Mouse (Mus musculus): ENCODE measurements around the gene Map2k7. TPM values are rescaled to one million over a fixed set of nuclear protein-coding genes. Genes with fewer than 3 reads are reported as not detected.
A peak's percentile ranks its signal among the peaks of the same experiment; 100 is the strongest.

Gene Map2k7
- polyA plus RNA-seq, 1 experiment from 2014 or later = 22.7 TPM

DNA sequence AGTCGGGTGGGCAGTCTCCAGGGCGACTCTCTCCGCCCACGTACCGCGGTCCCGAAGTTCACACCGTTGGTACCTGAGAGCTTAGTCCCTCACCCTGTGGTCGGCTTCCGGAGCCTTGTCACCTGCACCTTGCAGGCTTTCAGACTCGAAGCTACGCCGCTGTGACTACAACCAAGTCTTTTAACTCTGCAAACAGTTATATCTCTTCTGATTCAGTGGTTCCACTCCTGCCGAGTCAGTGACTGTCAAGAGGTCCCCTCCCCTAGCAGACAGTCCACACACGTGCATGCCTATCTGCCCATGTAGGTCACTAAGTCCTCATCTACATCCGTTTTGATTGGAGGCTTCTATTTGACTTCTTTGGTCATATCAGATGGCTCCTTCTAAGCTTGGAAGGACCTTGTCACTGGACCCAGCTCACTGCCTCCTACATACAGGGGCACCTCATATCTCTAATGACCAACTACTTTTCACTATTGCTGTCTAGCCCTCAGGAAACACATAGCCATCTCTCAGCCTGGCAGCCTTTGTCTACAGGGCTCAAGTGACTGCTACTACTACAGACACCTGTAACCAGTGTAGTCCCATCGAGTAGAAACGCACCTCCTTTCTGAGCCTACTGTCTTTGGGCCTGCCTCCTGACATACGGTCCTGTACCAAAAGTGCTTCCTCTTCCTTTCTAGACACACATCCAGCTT, 802 bp downstream of the Map2k7 start:
- H3K9ac ChIP-seq (ENCODE audit: low read length) = peak overlapping the region; percentile 86
- H3K27ac ChIP-seq (ENCODE audit: low read depth, low read length) = 0 out of 2 replicates have a peak overlapping the region, but pooled peaks have one; percentile 84
- H3K9me3 ChIP-seq (ENCODE audit: control insufficient read depth, low read length) = no peaks in the 10 kb centered on the region
- peaks cover 16% of the 10 kb centered on the region for H3K4me1 ChIP-seq (ENCODE audit: control insufficient read depth, insufficient read depth, low read length)
- 14% methylated on average over 19 of the region's 19 CpGs for WGBS
- peak overlapping the region; percentile 80 for H3K4me3 ChIP-seq (ENCODE audit: low read depth, low read length)
- ATAC-seq (ENCODE audit: low FRiP score) (no peak; the same call in 1 of the 2 replicates), DNase-seq (ENCODE audit: low spot score, missing footprints) (no peak)
- peak overlapping the region; percentile 88 for H3K4me2 ChIP-seq
- H3K36me3 ChIP-seq (ENCODE audit: control insufficient read depth, insufficient read depth, low read length) = peaks cover 10% of the 10 kb centered on the region; the same call in 1 of the 2 replicates
- no peaks in the 10 kb centered on the region for H3K27me3 ChIP-seq (ENCODE audit: control insufficient read depth, insufficient read depth, low read length)

DNA sequence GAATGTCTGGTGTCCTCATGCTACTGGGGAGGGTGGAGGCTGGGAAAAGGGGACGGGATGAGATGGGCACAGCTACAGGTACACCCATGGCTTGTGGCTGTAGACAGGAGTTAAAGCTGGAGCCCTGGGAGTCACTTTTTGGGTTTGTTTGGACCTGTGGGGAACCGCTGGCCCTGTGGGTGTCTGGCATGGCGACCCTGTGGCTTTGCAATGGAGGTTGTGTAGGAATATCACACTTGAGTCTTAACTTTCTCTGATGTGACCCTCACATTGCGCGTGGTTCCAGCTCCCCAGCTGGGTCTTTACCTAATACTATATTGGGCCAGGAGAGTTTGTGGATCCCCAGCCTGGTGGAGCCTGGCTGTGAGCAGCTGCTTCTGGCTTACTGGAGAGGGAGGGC, 6.5 kb downstream of the Map2k7 start:
- H3K9me3 ChIP-seq (ENCODE audit: control insufficient read depth, low read length) = no peaks in the 10 kb centered on the region
- no peak overlapping the region for H3K4me2 ChIP-seq
- peaks cover 10% of the 10 kb centered on the region for H3K4me1 ChIP-seq (ENCODE audit: control insufficient read depth, insufficient read depth, low read length)
- peaks cover 4% of the 10 kb centered on the region; the same call in 1 of the 2 replicates for H3K27me3 ChIP-seq (ENCODE audit: control insufficient read depth, insufficient read depth, low read length)
- H3K36me3 ChIP-seq (ENCODE audit: control insufficient read depth, insufficient read depth, low read length) = peaks cover 28% of the 10 kb centered on the region
- no peak overlapping the region for H3K27ac ChIP-seq (ENCODE audit: low read depth, low read length)
- no peak overlapping the region for H3K4me3 ChIP-seq (ENCODE audit: low read depth, low read length)
- no peak overlapping the region for H3K9ac ChIP-seq (ENCODE audit: low read length)
- ATAC-seq (ENCODE audit: low FRiP score) (no peak), DNase-seq (ENCODE audit: low spot score, missing footprints) (no peak)
- 92% methylated on average over 5 of the region's 5 CpGs for WGBS

GRCm38 (mm10) chr8:4245737-4246136, 7.2 kb downstream of the Map2k7 start:
- Histone ChIP-seq H3K4me2 (no peak overlapping the region), H3K27me3 (ENCODE audit: control insufficient read depth, insufficient read depth, low read length) (peaks cover 4% of the 10 kb centered on the region; the same call in 1 of the 2 replicates), H3K9ac (ENCODE audit: low read length) (no peak overlapping the region), H3K36me3 (ENCODE audit: control insufficient read depth, insufficient read depth, low read length) (peaks cover 25% of the 10 kb centered on the region), H3K4me3 (ENCODE audit: low read depth, low read length) (no peak overlapping the region), H3K4me1 (ENCODE audit: control insufficient read depth, insufficient read depth, low read length) (peaks cover 8% of the 10 kb centered on the region), H3K27ac (ENCODE audit: low read depth, low read length) (no peak overlapping the region), H3K9me3 (ENCODE audit: control insufficient read depth, low read length) (no peaks in the 10 kb centered on the region)
- no peak for ATAC-seq (ENCODE audit: low FRiP score)
- WGBS = 89% methylated on average over 12 of the region's 13 CpGs
- DNase-seq (ENCODE audit: low spot score, missing footprints) = no peak

GRCm38 (mm10) chr8:4247241-4247640, 8.7 kb downstream of the Map2k7 start:
- ATAC-seq (ENCODE audit: low FRiP score) = no peak
- H3K9me3 ChIP-seq (ENCODE audit: control insufficient read depth, low read length) = no peaks in the 10 kb centered on the region
- H3K4me3 ChIP-seq (ENCODE audit: low read depth, low read length) = no peak overlapping the region
- no peak overlapping the region for H3K4me2 ChIP-seq
- peaks cover 4% of the 10 kb centered on the region; the same call in 1 of the 2 replicates for H3K27me3 ChIP-seq (ENCODE audit: control insufficient read depth, insufficient read depth, low read length)
- peaks cover 9% of the 10 kb centered on the region for H3K4me1 ChIP-seq (ENCODE audit: control insufficient read depth, insufficient read depth, low read length)
- no peak overlapping the region for H3K27ac ChIP-seq (ENCODE audit: low read depth, low read length)
- 92% methylated on average over 8 of the region's 8 CpGs for WGBS
- H3K36me3 ChIP-seq (ENCODE audit: control insufficient read depth, insufficient read depth, low read length) = peaks cover 25% of the 10 kb centered on the region
- no peak for DNase-seq (ENCODE audit: low spot score, missing footprints)
- no peak overlapping the region for H3K9ac ChIP-seq (ENCODE audit: low read length)

DNA sequence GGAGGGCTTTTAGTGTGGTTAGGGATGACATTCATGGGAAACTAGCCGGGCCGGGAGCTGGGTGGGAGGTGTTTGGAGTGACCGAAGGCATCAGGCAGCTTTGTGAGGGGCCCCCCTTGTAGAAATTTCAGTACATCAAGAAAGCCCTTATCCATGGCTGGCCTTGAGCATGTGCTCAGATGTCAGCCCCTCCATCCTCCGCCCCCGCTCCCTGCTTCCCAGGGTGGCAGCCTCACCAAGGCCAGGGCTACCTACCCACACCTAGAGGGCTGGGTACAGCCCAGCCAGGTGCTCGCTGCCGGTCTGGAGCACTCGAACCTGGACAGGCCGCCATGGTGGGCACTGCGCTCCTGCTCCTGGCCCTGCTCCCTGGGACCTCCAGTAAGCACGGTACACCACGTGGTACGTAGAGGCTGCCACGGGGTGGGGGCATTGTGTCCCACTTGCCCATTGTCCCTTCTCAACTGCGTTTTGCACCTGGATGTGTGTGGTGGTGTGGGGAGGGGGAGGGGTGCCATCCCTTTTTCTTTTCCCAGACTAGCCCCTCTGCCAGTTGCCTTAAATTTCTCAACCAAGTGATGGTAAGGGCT, 9.5 kb downstream of the Map2k7 start, which contains the start of gene Tgfbr3l:
Gene Tgfbr3l (plus strand): TSS at position 264 of the 590 bp plus-strand sequence.
- H3K4me2 ChIP-seq = no peak within 1 kb of the TSS
- H3K27me3 ChIP-seq (ENCODE audit: control insufficient read depth, insufficient read depth, low read length) = peaks cover 4% of the 10 kb centered on the region; the same call in 1 of the 2 replicates
- no peak for ATAC-seq (ENCODE audit: low FRiP score)
- H3K4me1 ChIP-seq (ENCODE audit: control insufficient read depth, insufficient read depth, low read length) = peaks cover 12% of the 10 kb centered on the region
- no peak within 1 kb of the TSS for H3K9ac ChIP-seq (ENCODE audit: low read length)
- WGBS = 84% methylated on average over 15 of the region's 15 CpGs
- peaks cover 25% of the 10 kb centered on the region for H3K36me3 ChIP-seq (ENCODE audit: control insufficient read depth, insufficient read depth, low read length)
- no peaks in the 10 kb centered on the region for H3K9me3 ChIP-seq (ENCODE audit: control insufficient read depth, low read length)
- H3K4me3 ChIP-seq (ENCODE audit: low read depth, low read length) = no peak within 1 kb of the TSS
- H3K27ac ChIP-seq (ENCODE audit: low read depth, low read length) = no peak within 1 kb of the TSS
- DNase-seq (ENCODE audit: low spot score, missing footprints) = no peak

GRCm38 (mm10) chr8:4249213-4249612, 10.7 kb downstream of the Map2k7 start:
- Histone ChIP-seq H3K27ac (ENCODE audit: low read depth, low read length) (no peak overlapping the region), H3K4me1 (ENCODE audit: control insufficient read depth, insufficient read depth, low read length) (peaks cover 16% of the 10 kb centered on the region), H3K27me3 (ENCODE audit: control insufficient read depth, insufficient read depth, low read length) (peaks cover 4% of the 10 kb centered on the region; the same call in 1 of the 2 replicates), H3K9me3 (ENCODE audit: control insufficient read depth, low read length) (no peaks in the 10 kb centered on the region), H3K36me3 (ENCODE audit: control insufficient read depth, insufficient read depth, low read length) (peaks cover 18% of the 10 kb centered on the region), H3K4me2 (no peak overlapping the region), H3K4me3 (ENCODE audit: low read depth, low read length) (no peak overlapping the region), H3K9ac (ENCODE audit: low read length) (0 out of 2 replicates have a peak overlapping the region, but pooled peaks have one; percentile 36)
- DNase-seq (ENCODE audit: low spot score, missing footprints) (peak; percentile 88), ATAC-seq (ENCODE audit: low FRiP score) (no peak)
- WGBS = 15% methylated on average over 29 of the region's 29 CpGs

GRCm38 (mm10) chr8:4250306-4250970, 11.9 kb downstream of the Map2k7 start:
- ATAC-seq (ENCODE audit: low FRiP score) = peak; percentile 30
- no peak overlapping the region for H3K27ac ChIP-seq (ENCODE audit: low read depth, low read length)
- peaks cover 4% of the 10 kb centered on the region; the same call in 1 of the 2 replicates for H3K27me3 ChIP-seq (ENCODE audit: control insufficient read depth, insufficient read depth, low read length)
- H3K9me3 ChIP-seq (ENCODE audit: control insufficient read depth, low read length) = no peaks in the 10 kb centered on the region
- H3K9ac ChIP-seq (ENCODE audit: low read length) = no peak overlapping the region
- 31% methylated on average over 26 of the region's 26 CpGs for WGBS
- H3K36me3 ChIP-seq (ENCODE audit: control insufficient read depth, insufficient read depth, low read length) = peaks cover 12% of the 10 kb centered on the region
- peaks cover 17% of the 10 kb centered on the region for H3K4me1 ChIP-seq (ENCODE audit: control insufficient read depth, insufficient read depth, low read length)
- H3K4me3 ChIP-seq (ENCODE audit: low read depth, low read length) = no peak overlapping the region
- DNase-seq (ENCODE audit: low spot score, missing footprints) = peak; percentile 98
- H3K4me2 ChIP-seq = no peak overlapping the region

GRCm38 (mm10) chr8:4252116-4252760, 13.7 kb downstream of the Map2k7 start:
- Histone ChIP-seq H3K36me3 (ENCODE audit: control insufficient read depth, insufficient read depth, low read length) (peaks cover 12% of the 10 kb centered on the region; the same call in 1 of the 2 replicates), H3K27ac (ENCODE audit: low read depth, low read length) (no peak overlapping the region), H3K4me1 (ENCODE audit: control insufficient read depth, insufficient read depth, low read length) (peaks cover 21% of the 10 kb centered on the region), H3K4me2 (peak overlapping the region; percentile 71), H3K4me3 (ENCODE audit: low read depth, low read length) (peak overlapping the region; percentile 87), H3K9me3 (ENCODE audit: control insufficient read depth, low read length) (no peaks in the 10 kb centered on the region), H3K9ac (ENCODE audit: low read length) (peak overlapping the region; percentile 87), H3K27me3 (ENCODE audit: control insufficient read depth, insufficient read depth, low read length) (peaks cover 4% of the 10 kb centered on the region; the same call in 1 of the 2 replicates)
- DNase-seq (ENCODE audit: low spot score, missing footprints) (no peak), ATAC-seq (ENCODE audit: low FRiP score) (peak; percentile 0; the same call in 1 of the 2 replicates)
- WGBS = 51% methylated on average over 8 of the region's 8 CpGs

Data from midbrain, embryonic 11.5 days (tissue).